Mouse (Mus musculus) 416B (cell line): ENCODE measurements around the gene Qrfp.
A peak's percentile ranks its signal among the peaks of the same experiment; 100 is the strongest.

Experiments used
- DNase-seq: peaks from one replicate; pipeline ENCODE4 v3.0.0; 2011; ENCODE audit warnings: low read depth

The Qrfp gene

GRCm38 (mm10) chr2:31815367-31815766 is 5.0 kb upstream of the Qrfp start:
- DNase-seq: peak; percentile 63

GRCm38 (mm10) chr2:31814699-31815098 is 4.3 kb upstream of the Qrfp start:
- no peak for DNase-seq

GRCm38 (mm10) chr2:31813641-31814040 is 3.3 kb upstream of the Qrfp start:
- no peak for DNase-seq

- DNase-seq: peak; percentile 38
Observed at GRCm38 (mm10) chr2:31811086-31811958, 942 bp upstream of the Qrfp start.

DNA sequence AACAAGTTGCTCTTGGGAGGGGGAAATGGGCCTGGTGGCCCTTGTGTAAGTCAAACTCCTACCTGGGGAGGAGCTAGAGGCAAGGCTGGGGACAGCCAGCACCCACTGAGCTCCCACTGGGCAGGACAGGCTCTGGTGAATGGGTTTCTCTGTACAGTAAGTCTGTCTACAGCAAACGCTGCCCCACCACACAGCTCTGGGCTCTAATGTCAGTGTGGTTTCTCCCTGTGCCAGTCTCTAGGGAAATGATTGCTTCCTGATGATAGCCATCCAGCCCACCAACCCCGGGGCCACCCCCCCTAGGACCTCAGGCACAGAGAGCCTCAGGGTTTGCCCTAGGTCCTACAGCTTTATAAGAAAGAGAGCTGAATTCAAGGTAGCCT is 1.0 kb downstream of the Qrfp start:
- peak; percentile 76 for DNase-seq

DNA sequence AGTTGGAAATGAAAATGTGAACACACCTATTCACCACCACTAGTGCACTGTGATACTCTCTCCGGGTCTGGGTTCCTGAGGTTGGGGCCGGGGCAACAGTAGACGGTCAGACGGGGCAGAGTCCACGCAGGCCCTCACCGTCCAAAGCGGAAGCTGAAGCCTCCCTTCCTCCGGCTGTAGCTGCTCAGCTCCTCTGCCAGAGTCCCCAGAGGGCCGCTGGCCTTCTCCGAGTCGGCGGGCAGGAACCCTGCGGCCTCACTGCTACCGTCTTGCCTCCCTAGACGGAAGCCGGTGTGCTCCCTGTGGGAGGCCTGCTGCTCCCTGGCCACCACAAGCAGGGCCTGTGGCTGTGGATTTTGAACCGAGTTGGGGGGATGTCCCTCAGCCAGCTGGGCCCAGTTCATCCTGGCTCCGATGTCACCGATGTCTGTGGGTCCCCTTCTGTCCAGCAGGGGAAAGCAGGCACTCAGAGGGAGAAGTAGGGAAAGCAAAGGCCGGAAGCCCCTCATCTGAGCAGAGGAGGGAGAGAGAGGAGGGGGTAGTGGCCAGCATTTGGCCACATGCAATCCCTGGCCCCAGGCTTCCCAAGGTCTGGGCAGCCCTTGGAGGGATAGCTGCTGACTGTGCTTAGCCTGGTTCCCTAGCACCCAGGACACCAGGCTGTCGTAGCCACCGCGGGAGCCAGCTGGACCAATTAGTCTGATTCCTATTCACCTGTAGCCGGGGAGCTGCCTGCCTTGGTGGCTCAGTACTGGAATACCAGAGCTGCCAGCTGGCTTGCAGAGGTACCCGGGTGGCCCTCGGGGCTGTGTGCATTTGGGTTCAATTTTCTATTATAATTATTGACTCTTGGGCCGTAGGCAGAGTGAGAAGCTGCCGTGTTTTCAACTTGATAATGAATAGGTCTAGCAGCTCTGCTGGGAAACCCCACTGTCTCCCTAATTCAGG is 1.7 kb downstream of the Qrfp start:
- DNase-seq: no peak

DNA sequence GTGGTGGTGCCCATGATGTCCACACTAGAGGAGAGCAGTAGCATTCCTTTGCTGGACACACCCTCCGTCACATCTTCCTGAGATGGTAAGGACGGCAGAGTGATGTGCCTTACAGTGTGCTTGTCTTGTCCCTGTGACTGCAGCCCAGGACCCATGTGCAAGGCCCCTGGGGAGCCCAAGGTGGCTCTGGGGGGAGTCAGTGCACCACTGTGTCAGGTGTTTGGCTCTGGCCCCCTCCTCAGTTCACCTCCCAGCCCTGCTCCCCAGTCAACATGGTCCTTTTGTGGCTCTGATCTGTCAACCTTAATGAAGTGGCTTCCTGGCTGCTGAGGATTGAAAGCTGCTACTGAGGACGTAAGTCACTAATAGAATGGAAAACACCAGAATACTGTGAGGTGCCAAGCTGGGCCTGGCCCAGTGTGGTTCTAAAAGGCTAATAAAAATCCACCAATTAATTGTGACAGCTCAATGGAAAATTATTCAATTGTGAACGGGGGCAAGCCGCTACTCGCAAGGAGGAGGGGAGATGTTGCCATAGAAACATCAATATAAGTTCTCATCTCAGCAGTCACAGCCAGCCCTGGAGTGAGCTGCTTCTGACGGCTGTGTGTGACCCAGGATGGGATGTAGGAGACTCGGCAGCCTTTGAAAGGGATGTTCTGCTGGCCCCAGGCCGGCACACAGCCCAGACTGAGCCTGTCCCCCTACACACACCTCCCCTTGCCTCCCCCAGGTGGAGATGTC is 3.6 kb downstream of the Qrfp start:
- no peak for DNase-seq

- DNase-seq: no peak
Observed at GRCm38 (mm10) chr2:31803480-31803879, 6.9 kb downstream of the Qrfp start.

DNA sequence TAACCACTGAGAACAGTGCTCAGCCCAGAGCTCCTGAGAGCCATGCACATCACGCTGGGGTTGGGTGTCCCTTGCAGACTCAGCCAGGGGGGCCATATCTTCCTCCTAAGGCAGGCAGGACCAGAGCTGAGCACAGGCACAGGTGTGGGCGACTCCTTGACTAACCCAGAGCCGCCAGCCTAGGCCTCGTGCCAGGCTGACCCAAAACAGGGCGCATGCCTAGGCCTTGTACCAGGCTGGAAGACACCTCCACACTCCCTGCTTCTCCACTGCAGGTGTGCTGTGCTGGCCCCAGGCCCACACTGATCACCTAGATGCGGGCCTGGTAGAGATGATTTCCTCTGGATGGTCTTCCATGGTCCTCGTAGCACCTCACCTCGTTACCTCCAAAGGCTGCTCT is 7.6 kb downstream of the Qrfp start:
- no peak for DNase-seq

GRCm38 (mm10) chr2:31801416-31801815 is 9.0 kb downstream of the Qrfp start:
- no peak for DNase-seq

GRCm38 (mm10) chr2:31796943-31797342 is 13.4 kb downstream of the Qrfp start:
- DNase-seq: no peak

- no peak for DNase-seq
Observed at GRCm38 (mm10) chr2:31792611-31793010, 17.8 kb downstream of the Qrfp start.

GRCm38 (mm10) chr2:31791260-31791659 is 19.1 kb downstream of the Qrfp start:
- DNase-seq: no peak

DNA sequence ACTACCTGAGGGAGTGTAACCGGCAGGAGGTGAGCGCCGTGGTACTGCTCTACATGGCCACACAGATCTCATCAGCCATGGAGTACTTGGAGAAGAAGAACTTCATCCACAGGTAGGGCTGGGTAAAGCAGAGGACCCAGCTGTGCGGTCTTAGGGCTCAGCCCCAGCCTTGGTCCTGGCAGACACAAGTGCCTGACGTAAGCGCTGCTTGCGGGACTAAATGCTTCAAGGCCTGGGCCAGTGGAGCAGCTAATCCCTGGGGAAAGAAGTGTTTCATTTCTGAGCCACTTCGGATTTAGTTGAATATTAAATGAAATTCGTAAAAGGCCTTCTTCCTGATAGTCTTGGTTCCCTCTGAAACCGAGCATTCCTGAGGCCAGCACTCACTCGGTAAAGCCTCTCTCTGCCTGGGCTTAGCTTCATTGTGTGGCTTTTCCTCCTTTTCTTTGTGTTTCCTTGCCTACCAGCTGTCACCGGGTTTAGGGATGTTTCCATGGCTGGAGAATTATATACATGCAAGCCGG is 19.6 kb downstream of the Qrfp start:
- no peak for DNase-seq

DNA sequence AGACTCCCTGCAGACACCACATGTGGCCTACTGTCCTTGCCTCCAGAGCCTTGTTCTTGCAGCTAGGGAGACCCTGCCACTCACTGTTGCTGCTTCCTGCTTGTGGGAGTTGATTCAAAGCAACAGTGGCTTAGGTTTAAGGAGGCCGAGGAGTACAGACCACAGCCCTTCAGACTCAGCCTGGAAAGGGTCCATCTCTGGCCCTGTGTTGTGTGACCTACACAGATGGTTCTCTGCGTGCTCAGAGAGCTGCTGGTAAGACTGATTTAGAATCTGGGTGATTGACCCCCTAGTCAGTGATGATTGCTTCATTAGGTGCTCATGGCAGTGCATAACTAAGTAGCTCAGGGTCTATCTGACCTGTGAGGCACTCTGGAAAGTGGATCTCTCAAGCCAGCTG is 21.2 kb downstream of the Qrfp start:
- no peak for DNase-seq

GRCm38 (mm10) chr2:31788227-31788626 is 22.2 kb downstream of the Qrfp start:
- peak; percentile 29 for DNase-seq

- peak; percentile 71 for DNase-seq
Observed at GRCm38 (mm10) chr2:31787029-31787428, 23.4 kb downstream of the Qrfp start.

GRCm38 (mm10) chr2:31785074-31785473 is 25.3 kb downstream of the Qrfp start:
- DNase-seq: peak; percentile 89

DNA sequence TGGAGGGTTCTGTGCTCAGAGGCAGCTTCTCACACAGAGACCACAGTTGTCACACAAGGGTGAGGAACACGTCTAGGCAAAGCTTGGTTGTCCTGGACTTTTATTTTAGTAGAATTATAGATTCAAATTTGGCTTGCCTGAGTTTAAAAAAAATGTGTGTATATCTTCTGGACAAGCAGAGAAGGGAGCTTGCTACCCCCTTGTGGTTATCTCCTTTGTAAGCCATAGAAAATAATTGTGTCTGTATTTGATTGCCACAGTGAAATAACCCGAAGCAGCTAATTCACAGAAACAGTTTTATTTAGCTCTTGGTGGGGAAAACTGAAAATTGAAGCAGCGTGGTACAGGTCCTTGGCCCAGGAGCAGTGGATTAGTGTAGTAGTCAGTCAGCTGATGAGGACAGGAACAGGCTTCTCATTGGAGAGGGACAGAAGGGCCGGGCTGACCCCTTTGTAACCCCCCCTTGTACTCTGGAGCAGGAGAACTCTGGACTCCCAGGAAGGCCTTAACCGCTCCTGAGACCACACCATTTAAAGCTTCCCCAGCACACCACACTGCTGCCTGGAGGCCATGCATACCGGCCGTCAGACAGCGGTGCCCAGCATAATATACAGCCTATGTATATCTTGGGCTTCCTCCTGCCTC is 27.3 kb downstream of the Qrfp start:
- no peak for DNase-seq

GRCm38 (mm10) chr2:31779258-31779657 is 31.1 kb downstream of the Qrfp start:
- no peak for DNase-seq

DNA sequence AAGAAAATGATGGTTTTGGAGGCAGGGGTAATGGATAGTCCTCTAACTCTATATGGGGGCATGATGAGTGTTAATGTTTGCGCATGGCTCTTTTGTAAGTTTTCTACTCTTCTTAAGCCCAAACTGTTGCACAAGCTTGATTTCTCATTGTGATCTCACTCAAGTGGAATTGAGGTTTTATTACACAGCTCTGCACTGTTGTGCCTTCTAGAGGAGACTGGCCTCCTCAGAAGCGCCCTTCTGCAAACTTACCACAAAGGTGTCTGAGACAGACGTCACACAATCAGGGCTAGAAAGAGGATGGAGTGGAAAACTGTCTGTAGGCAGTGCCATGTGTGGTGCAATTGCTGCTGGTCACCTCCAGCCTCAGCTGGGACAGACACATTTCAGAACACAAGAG is 33.9 kb downstream of the Qrfp start:
- DNase-seq: peak; percentile 54
